ENCODE assay signal across 18 mouse cellular contexts in the genomic region with DNA sequence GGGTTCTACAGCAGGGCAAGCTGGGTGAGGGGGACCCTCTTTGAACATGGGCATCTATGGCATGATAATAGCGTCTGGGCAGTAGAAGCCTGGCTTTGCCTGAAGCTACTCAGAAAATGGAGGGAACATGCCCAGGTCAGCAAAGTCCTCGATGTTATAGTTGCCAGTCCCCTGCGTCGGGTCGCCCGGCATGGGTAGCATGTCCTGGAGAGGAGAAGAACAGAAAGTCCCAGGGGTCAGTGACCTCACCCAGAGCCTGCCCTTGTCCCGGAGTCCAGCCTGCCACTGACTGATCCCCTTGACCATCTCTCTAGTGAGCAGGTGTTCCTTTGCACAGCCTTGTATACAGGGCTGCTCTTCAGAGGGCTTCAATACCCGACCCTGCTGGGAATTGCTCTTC.
"Had no signal": no experiment of that assay in that cellular context is flagged by ENCODE, and none has a peak within 500 bp of the region (broad histone marks: within the 10 kb centered on the region; RNA-seq: fewer than 3 reads in every experiment).

No protein-coding gene starts in this region.

- H3K36me3 ChIP-seq: liver, embryonic 12.5 days; liver, embryonic 15.5 days; lung, embryonic 15.5 days; stomach, embryonic 15.5 days had no signal

- H3K27ac ChIP-seq: limb, embryonic 13.5 days; liver, embryonic 12.5 days; liver, embryonic 15.5 days; lung, embryonic 15.5 days; midbrain, embryonic 12.5 days; midbrain, embryonic 15.5 days; neural tube, embryonic 12.5 days; neural tube, embryonic 15.5 days; stomach, embryonic 15.5 days had no signal

- H3K9me3 ChIP-seq: limb, embryonic 10.5 days; limb, embryonic 13.5 days; liver, embryonic 12.5 days; liver, embryonic 15.5 days; lung, embryonic 15.5 days; midbrain, embryonic 12.5 days; midbrain, embryonic 15.5 days; neural tube, embryonic 12.5 days; neural tube, embryonic 15.5 days; stomach, embryonic 15.5 days had no signal

- H3K4me3 ChIP-seq: limb, embryonic 10.5 days; limb, embryonic 13.5 days; liver, embryonic 12.5 days; liver, embryonic 15.5 days; lung, embryonic 15.5 days; midbrain, embryonic 12.5 days; midbrain, embryonic 15.5 days; neural tube, embryonic 12.5 days; neural tube, embryonic 15.5 days; stomach, embryonic 15.5 days had no signal

- H3K9ac ChIP-seq: limb, embryonic 13.5 days; liver, embryonic 12.5 days; liver, embryonic 15.5 days; lung, embryonic 15.5 days; midbrain, embryonic 12.5 days; midbrain, embryonic 15.5 days; neural tube, embryonic 12.5 days; neural tube, embryonic 15.5 days; stomach, embryonic 15.5 days had no signal

- H3K4me1 ChIP-seq: liver, embryonic 12.5 days; liver, embryonic 15.5 days; midbrain, embryonic 15.5 days; neural tube, embryonic 12.5 days; neural tube, embryonic 15.5 days had no signal

- H3K27me3 ChIP-seq: limb, embryonic 13.5 days; liver, embryonic 12.5 days; liver, embryonic 15.5 days; lung, embryonic 15.5 days; midbrain, embryonic 12.5 days; midbrain, embryonic 15.5 days; neural tube, embryonic 12.5 days; neural tube, embryonic 15.5 days; stomach, embryonic 15.5 days had no signal

- ATAC-seq: intestine, postnatal 0 days; liver, embryonic 12.5 days; midbrain, embryonic 15.5 days had no signal

- DNase-seq: liver; lung, adult 18-20 months; lung, postnatal 10 days; lung, postnatal 36 days; right cerebral cortex, postnatal 25 days; spleen, adult 18-20 months; thymus, postnatal 25 days had no signal

- H3K4me2 ChIP-seq: limb, embryonic 13.5 days; liver, embryonic 12.5 days; liver, embryonic 15.5 days; lung, embryonic 15.5 days; midbrain, embryonic 12.5 days; midbrain, embryonic 15.5 days; neural tube, embryonic 12.5 days; neural tube, embryonic 15.5 days; stomach, embryonic 15.5 days had no signal
